Mouse (Mus musculus): ENCODE measurements around the gene Acin1.
"Not testable (repeated sequence)": the region's sequence is repeated elsewhere in the genome, so short reads cannot be mapped to it uniquely, and the experiment has no call there.

Acin1 gene

DNA sequence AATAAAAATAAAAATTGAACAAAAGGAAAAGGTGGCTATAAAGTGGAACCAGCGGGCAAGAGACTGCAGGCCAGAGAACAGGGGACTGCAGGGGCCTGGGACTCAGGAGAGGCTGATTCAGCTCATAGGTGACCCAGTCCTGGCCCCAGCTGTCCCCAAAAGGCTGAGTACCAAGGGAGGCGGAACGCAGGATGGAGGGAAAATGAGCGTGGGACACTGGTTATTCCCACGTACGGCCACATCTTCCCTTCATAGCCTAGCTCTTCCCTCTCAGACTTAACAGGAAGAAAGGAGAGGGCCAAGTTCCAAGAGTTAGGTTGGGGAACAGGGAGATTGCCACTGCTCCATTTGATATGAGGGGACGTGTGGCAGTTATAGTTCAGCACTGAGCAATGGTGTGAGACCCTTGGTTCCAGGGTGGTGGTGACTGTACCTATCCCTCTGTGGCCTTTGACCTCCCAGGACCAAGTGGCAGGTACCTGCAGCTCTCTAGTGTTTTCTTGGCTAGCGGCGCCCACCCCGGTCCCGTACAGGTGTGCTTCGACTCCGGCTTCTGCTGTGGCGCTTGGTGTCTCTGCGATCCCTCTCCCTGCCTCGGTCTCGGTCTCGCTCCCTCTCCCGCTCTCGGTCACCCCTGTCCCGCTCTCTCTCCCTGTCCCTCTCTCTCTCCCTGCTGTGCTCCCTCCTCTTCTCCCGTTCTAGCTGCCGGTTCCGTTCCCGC, 44.3 kb downstream of the Acin1 start:
- no peak for DNase-seq (ENCODE audit: low spot score in 2 of 2)

DNA sequence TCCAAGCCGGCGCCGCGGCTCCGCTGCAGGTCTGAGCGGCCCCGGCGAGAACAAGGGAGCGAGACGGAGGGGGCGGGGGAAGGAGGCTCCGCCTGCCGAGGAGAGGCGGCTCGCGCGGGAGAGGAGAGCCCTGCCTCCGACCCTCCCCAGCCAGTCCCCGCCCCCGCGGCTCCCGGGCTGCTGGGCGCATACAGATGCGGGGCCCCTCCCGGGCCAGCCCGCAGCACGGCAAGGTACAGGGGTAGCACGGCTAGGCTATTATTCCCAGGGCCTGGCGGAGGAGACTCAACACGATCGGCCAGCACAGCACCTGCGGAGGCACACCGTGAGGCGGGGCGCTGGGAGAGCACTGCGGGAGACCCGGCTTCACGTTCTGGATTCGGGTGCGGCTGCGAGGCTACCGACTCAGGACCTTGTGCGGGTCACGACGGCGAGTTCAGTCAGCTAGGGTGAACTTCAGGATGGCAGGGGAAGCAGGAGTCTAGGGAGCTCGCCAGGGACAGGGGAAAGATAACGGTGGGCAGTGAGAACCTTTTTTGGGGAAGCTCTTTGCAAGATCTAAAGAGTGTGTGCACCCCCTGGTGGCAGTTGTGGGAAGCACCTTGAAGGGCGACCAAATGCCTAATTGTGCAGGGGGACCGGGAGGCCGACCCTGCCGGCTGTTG, 45.3 kb downstream of the Acin1 start, which contains the start of gene Cdh24:
Gene Cdh24 (minus strand): TSS at position 60 of the 665 bp plus-strand sequence.
- peak; percentile 89 to 91 for DNase-seq (ENCODE audit: low spot score in 2 of 2)

DNA sequence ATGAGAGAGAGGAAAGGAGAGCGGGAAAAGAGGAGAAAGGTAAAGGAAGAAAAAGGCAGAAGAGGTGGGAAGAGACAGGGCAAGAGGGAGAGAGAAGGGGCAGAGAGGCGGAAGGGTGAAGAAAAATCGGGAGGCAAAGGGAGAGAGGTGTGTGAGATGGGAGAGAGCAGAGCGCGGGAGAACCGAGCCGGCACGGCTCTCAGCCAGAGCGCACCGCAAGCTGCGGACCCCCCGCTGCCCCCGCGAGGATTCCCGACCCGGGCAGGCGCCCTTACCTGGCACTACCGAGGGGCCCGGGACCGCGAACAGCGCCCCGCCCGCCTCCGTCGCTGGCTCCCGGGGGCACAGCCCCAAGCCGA, 45.8 kb downstream of the Acin1 start, which contains the start of gene Gm17606:
Gene Gm17606 (plus strand): TSS at position 7 of the 359 bp plus-strand sequence.
- no peak for DNase-seq (ENCODE audit: low spot score in 2 of 2)

DNA sequence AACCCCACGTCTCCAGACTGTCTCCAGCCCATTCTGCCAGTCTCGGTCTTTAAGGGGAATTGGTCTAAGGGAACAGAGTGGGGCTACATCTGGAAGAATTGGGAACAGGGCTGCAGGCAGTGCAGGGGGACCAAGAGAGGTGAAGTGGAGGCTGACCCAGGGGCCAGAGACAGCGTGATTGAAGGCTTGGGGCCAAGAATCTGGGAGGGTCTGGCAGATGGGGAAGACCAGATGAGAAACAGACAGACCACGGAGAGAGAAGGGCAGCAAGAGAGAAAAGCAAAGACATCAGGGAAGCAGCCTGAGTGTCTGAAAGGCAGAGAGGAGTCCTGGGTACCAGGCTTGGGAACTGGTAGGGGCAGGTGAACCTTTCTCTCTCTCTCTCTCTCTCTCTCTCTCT, 46.6 kb downstream of the Acin1 start:
- no peak for DNase-seq (ENCODE audit: low spot score in 2 of 2)

DNA sequence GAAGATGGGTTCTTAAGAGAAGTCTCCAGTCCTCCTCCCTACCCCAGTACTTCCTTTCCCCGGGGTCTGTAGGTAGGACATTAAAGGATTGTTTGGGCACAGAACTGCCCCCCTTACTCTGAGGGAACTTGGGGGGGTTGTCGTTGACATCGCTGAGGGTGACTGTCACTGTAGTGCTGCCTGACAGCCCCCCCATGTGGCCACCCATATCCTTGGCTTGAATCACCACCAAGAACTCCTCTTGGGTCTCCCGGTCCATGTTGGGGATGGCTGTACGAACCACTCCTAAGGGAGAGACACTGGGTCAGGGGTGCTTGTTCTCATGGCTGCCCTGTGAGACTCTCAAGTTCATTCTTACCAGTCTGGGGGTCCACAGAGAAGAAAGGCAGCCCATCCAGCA, 48.5 kb downstream of the Acin1 start:
- DNase-seq (ENCODE audit: low spot score in 2 of 2): no peak

DNA sequence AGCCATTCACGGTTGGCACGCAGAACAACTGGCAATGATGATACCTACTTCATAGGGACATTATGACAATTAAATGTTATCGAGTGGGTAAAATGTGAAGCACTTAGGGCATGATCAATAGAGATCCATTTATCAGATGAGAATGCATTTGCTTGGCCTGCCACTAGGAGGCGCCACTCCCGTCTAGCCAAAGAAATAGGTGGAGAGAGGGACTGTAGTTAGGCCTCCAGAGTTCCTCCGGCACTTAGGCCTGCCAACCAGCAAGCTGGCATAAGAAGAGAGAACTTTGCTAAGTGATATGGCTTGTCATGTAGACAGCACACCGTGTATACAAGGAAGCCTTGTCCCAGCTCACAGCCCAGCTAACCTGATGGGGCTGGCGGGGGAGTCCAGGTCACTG, 49.8 kb downstream of the Acin1 start:
- no peak for DNase-seq (ENCODE audit: low spot score in 2 of 2)

DNA sequence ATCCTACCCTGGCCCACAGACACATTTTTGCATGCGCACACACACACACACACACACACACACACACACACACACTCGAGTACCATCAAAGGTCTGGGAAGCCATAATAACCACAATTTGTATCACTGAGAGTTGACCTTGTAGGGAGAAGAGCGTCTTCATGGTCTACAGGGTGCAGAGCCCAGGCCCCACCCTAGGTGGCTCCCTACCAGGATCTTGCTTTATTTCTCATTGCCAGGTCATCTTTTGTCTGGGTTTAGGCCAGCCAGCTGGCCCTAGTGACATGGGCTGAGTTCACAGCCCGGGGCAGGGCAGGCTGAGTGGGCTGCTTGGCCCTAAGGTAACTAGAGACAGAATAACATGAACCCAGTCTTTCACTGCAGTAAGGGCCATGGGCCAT, 52.5 kb downstream of the Acin1 start:
- DNase-seq (ENCODE audit: low spot score in 2 of 2): no peak

DNA sequence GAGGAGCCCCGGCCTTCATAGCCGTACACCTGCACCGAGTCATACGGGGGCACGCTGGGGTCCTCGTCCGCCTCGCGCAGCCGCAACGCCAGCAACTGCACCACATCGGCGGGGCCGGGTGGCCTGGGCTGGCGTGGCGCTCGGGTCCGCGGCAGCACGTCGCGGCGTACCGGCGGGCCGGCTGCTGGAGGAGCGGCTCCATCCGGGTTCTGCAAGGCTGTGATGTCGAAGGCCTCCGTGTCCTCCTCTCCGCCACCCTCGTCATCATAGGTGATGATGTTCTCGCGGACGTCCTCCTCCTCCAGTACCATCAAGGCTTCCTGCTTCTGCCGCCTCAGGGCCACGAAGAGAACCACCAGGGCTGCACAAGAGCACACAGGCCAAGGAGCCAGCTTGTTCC, 54.5 kb downstream of the Acin1 start:
- DNase-seq (ENCODE audit: low spot score in 2 of 2): no peak

DNA sequence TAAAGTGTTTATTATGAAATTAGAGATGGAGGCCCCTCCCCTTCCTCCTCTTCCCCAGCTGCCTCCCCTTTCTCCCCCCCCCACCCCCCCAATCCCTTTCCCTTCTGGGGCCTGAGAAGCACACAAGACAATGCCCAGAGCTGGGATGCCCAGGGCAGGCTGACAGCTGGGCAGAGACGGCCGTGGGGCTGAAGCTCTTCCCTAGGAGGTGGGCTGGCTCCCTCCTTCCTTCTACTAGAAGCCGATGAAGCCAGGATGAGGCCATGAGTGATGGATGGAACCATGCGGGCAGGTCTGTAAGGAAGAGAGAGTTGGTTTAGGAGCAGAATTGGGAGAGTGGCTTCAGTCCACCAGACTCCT, 55.5 kb downstream of the Acin1 start:
- DNase-seq (ENCODE audit: low spot score in 2 of 2): no peak

DNA sequence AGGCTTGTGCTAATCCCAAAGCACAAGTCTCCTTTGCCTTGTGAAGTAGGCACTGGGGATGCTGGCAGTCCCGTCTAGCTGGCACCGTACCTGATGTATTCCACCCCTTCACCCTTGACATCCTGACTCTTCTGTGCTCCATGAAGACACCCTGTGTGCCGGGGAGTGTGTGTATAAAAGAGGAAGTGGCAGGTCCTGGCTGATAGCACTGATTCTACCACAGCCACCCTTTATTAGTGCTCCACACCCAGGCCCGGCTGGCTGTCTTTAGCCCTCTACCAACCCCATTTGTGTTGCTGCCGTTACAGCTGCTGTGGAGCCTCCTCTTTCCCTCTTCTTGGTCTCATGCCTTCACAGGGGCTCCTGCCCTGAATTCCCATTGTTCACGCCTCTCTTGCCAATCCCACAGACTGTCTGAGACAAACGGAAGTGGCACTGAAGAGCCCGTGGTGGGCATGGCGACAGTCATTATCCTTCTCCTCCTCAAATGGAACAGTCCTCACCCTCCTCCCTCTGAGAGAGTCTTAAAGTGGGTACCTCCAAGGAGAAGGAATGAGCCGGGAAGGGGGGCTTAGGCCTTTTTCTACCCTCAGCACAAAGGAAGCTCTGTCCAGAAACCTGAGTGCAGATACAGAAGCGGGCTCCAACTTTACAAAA, 56.0 kb downstream of the Acin1 start:
- no peak for DNase-seq (ENCODE audit: low spot score in 2 of 2)

DNA sequence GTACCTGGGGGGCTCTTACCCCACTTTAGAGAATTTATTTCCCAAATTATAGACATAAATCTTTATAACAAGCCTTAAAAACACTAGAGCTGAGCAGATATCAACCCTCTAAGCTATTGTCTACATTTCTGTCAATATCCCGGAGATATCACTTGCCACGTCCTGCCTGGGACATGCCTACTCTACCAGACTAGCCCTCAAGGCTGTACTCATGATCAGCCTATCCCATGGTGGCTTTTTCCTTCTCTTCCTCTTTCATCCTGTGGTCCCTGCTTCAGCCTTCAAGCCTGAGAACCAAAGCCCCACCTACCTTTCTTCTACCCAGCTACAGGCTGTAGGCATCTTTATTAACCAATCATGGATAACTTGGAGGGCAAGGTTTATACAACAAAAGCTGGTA, 56.9 kb downstream of the Acin1 start:
- no peak for DNase-seq (ENCODE audit: low spot score in 2 of 2)

DNA sequence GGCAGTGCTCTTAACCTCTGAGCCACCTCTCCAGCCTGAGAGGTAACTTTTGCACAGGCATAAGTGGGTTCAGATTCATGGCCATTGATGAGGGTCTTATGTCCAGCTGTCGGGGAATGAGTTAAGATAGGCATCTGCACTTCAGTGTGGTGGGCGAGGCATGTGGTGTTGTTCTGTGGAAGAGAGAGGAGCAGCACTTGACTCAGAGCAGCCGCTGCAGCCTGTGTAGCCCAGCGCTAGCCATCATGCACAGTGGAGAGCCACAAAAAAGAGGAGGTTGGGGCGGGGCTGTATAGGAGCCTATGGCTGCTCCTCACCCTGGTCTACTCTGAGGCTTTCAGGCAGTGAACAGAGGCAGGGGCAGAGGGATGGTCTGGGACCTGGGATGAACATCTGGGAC, 58.6 kb downstream of the Acin1 start:
- no peak for DNase-seq (ENCODE audit: low spot score in 2 of 2)

DNA sequence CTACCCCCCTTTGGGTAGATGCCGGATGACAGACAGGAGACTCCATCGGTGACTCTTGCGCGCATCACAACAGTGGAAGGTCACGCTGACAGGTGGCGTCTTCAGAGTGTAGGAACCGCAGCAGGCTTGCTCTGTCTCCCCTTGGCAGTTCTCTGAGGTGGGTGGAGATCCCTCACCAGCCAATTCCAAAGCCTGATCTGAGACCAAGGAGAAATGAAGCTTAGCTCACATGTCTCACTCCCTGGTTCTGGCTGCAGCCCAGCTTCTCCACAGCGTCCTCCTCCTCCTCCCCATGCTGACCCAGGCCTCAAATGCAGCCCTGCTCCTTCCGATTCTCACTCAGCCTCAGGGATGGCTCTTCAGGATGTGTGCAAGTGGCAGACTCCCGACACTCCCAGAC, 61.8 kb downstream of the Acin1 start:
- no peak for DNase-seq (ENCODE audit: low spot score in 2 of 2)

DNA sequence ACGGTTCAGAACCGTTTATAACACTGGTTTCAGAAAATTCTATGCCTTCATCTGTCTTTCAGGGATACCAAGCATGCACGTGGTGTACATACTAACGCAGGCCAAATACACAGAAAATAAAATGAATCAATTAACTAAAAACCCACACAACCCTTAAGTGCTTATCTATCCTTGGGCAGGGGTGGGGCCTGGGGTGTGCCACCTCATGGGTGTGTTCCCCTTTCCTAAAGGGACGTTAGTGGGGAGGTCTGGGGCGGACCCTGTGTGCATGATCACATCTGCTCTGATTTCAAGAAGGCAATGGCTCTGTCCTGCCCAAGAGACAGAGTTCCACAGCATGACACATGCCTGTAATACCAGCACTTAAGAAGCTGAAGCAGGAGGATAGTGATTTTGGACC, 63.4 kb downstream of the Acin1 start:
- no peak for DNase-seq (ENCODE audit: low spot score in 2 of 2)

DNA sequence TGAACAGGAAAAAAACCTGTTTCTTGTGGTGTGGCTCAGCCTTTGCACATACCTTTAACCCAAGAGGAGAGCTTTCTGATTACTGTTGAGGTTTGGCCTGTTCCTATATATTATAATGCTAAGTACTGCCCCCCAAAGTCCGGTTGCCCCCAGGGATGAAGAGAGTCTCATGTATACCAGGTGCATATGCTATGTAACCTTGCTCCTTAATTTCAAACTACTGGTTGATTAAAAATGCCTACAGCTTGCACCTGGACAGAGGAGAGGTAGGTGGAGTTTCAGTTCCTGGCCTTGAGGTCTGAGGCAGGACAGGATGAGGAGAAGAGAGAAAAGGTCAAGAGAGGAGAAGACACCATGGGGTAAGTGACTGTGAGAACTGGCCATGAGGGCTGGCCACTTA, 65.6 kb downstream of the Acin1 start, which contains the start of gene Psmb11:
Gene Psmb11 (plus strand): TSS at position 301 of the 400 bp plus-strand sequence.
- DNase-seq (ENCODE audit: low spot score in 2 of 2): no peak

DNA sequence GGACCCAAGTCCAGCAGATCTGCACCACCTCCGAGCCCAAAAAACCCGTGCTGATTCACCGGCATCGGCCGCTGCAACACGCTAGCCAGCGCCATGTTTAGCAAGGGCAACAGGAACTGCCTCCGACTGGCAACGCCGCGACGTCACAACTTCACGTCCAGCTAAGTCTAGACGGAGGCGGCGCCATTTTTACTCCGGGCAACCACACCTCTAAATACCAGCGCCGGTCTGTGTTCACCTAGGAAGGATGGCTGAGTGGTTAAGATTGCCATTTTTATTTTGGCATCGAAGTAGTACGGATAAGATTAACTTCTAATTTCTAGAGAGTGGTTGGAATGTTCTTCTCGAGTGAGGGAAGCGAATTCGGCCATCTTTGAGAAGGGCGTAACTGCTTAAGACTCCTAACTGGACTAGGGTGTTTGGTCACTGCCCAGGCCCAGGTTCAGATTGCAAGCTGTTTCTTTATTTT, 68.8 kb downstream of the Acin1 start, which contains the start of gene Psmb5:
Gene Psmb5 (minus strand): TSS at position 126 of the 469 bp plus-strand sequence.
- peak; percentile 82 to 87 for DNase-seq (ENCODE audit: low spot score in 2 of 2)

DNA sequence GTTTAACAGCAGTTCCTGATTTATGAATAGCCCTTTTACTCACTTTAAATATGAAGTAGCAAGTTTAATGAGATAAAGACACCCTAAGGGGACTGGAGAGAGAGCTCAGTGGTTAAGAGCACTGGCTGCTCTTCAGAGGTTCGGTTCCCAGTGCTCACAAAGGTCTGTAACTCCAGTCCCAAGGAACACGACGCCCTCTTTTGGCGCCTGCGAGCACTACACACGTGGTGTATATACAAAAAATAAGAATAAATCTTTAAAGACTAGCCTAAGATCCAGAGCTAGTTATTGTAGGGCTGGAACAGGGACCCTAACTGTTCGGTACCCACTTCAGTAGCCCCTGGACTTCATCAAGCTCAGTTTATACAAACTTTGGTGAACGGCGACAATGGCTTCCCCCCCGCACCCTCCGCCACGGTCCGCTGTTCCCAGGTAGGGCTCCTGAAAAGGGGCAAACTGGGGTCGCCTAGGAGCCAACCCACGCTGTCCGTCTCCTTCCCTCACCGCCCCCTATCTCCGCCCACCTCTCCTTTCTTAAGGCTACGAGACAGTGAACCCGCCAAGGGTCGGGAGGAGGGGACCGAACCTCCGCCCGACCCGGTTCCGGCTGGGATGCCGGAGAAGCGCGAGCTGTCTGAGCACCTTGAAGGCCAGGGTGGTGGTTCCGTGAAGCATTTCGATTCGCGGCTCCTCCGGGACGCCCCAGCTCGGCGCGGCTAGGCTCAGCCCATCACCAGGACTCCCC, 69.4 kb downstream of the Acin1 start:
- no peak for DNase-seq (ENCODE audit: low spot score in 2 of 2)

DNA sequence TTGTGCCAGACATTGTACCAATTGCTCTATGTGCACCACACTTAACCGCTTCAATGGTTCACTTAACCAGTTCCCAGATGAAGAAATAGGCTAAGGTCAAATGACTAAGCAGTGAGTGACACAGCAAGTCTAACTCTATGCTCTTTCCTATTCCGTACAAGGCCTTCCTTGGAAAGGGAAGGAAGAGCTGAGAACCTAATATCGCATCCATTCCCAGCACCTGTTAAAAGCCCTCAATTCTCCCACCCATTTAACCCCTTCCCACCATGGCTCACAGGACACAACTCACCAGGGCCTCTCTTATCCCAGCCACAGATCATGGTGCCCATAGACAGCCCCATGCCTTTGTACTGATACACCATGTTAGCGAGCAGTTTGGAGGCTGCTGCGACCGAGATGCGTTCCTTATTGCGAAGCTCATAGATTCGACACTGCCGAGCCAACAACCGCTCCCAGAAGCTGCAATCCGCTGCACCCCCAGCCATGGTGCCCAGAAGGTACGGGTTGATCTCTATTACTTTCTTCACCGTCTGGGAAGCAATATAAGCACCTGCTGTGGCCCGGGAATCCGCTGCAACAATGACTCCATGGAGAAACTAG, 70.4 kb downstream of the Acin1 start:
- no peak for DNase-seq (ENCODE audit: low spot score in 2 of 2)

DNA sequence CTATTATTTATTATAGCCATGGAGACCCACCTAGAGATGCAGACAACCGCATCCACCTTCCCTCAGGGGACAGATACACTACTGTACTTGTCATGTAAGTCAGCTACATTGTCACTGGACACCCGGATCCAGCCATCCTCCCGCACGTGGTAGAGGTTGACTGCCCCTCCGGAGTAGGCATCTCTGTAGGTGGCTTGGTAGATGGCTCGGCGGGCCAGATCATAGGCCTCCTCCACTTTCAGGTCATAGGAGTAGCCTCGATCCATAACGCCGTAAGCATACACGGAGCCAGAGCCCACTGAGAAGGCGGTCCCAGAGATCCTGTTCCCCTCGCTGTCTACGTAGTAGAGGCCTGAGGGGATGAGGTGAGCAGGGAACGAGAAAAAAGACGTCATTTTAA, 72.6 kb downstream of the Acin1 start:
- DNase-seq (ENCODE audit: low spot score in 2 of 2): not testable (repeated sequence)

DNA sequence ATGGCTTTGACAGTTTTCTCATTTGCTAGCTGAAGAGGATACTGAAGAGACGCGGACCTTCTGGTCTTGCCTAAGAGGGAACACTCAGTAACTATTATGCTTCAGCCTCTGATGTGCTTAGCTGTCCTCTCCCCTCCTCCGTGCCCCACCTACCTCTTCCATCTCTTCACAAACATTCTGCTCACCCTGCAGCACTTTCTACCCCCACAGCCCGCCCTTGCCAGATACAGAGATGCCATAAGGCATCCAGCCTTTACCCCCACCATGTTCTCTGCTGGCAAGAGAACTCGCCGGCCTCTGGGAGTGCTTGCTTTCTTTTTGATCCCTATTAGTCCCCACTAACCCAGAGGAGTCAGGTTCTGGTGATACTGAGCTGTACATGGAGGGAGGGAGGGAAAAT, 76.1 kb downstream of the Acin1 start:
- no peak for DNase-seq (ENCODE audit: low spot score in 2 of 2)

DNA sequence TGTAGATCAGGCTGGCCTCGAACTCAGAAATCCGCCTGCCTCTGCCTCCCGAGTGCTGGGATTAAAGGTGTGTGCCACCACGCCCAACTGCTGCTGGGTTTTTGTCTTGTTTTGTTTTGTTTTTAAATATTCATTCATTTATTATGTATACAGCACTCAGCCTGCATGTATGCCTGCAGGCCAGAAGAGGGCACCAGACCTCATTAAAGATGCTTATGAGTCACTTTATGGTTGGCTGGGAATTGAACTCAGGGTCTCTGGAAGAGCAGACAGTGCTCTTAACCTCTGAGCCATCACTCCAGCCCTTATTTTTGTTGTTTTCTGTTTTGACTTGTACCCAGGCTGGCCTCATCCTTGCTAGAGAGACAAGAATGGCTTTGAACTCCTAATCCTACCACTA, 76.8 kb downstream of the Acin1 start:
- no peak for DNase-seq (ENCODE audit: low spot score in 2 of 2)

DNA sequence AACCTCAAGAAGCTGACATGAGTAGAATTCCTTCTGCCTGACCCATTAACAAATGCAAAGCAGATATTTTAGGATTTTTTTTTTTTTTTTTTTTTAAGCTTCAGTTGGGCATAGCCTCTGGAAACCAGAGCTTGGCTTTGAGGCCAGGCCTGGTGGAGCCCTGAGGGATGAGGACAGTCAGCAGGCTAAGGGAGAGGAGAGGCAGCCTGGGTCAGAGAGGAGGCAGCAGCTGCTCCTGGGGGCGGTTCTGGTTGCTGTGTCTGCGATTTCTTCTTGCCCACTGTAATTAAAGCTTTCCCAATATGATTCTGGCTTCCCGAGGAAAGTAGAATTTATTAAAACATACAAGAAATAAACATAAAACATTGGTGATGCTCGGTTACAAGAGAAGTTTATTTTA, 77.5 kb downstream of the Acin1 start:
- DNase-seq (ENCODE audit: low spot score in 2 of 2): no peak

Measured in frontal cortex, postnatal 25 days (tissue).